Mouse (Mus musculus) liver, embryonic 14.5 days (tissue): Measurements from ENCODE around the gene Slx4ip.

Experiments
- CTCF ChIP-seq: IDR thresholded peaks from 2 replicates; pipeline ENCODE4 v1.5.1; 2016; ENCODE audit warnings: antibody characterized with exemption, low read depth, control low read depth
- EP300 ChIP-seq: IDR thresholded peaks from 2 replicates; pipeline ENCODE4 v1.6.1; 2016; ENCODE audit warnings: antibody characterized with exemption, low read depth

- TF ChIP-seq EP300 (no peak), CTCF (no peak)
These were observed 206.0 kb downstream of the Slx4ip start for GRCm38 (mm10) chr2:137096981-137097460.
